Mouse (Mus musculus): ENCODE data around the gene L1td1.
"Not testable (repeated sequence)": the region's sequence is repeated elsewhere in the genome, so short reads cannot be mapped to it uniquely, and the experiment has no call there.

Gene L1td1

GRCm38 (mm10) chr4:98726590-98727237 lies at the start of gene L1td1:
Gene L1td1 (plus strand): TSS chr4:98726734.
- no peak for DNase-seq

DNA sequence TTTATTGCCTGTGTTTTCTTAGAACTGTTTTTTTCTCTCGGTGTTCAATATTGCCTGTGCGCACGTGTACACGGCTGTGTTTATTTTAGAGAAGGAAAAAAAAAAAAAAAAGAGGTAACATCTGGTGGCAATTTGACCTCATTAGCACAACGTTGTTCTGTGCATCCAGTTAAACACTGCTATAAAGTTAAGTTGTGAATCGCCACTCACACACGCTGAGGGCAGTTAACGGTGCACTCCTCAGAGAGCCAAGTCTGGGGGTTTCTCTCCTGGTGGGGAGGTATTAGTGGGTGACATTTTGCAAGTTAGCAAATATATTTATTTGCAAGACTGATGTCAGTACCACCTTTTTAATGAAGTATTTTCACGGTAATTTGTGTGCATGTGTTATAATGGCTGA lies 49.0 kb upstream of the L1td1 start:
- DNase-seq: no peak

GRCm38 (mm10) chr4:98686678-98687267 lies 39.8 kb upstream of the L1td1 start:
- DNase-seq: no peak

- DNase-seq: no peak
Measured at GRCm38 (mm10) chr4:98688116-98688515, 38.4 kb upstream of the L1td1 start.

GRCm38 (mm10) chr4:98688520-98688919 lies 38.0 kb upstream of the L1td1 start:
- DNase-seq: no peak

DNA sequence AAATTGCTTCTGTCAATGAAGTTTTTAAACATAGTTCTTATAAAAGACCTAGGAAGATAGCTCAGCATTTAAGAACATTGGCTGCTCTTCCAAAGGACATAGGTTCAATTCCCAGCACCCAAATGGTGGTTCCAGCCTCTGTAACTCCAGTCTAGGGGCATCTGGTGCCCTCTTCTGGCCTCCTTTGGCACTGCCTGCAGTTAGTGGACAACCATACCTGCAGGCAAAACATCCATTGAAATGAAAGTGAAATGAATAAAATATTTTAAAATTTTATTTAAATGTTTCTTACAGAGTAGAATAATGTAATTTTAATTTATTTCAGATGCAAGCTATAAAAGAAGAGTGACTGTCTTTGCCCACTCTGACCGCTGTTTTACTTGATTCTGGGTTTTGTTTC lies 36.5 kb upstream of the L1td1 start:
- DNase-seq: no peak

- DNase-seq: no peak
Measured at GRCm38 (mm10) chr4:98693465-98694185, 32.9 kb upstream of the L1td1 start.

GRCm38 (mm10) chr4:98697932-98698331 lies 28.6 kb upstream of the L1td1 start:
- DNase-seq: no peak

GRCm38 (mm10) chr4:98698921-98699320 lies 27.6 kb upstream of the L1td1 start:
- no peak for DNase-seq

DNA sequence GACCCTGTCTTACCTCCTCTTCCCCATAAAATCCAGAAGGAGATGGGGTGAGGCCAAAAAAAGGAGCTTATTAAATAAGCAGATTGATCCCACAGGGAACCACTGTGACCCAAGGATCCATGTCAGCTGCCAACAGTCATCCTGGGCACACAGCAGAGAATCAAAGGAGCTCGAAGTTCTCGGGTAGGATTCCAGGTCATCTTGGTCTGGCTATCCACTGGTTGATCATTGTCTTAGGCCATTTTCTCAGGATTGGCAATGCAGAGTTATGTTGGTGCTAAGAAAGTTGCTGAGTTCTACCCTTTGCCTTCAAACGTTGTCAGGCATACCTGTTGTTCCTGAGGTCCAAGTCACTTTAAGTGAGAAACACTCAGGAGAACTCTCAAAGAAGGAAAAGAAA lies 26.4 kb upstream of the L1td1 start:
- no peak for DNase-seq

- DNase-seq: peak; percentile 71
Measured at GRCm38 (mm10) chr4:98702201-98702894, 24.2 kb upstream of the L1td1 start.

- DNase-seq: no peak
Measured at GRCm38 (mm10) chr4:98710891-98711290, 15.6 kb upstream of the L1td1 start.

DNA sequence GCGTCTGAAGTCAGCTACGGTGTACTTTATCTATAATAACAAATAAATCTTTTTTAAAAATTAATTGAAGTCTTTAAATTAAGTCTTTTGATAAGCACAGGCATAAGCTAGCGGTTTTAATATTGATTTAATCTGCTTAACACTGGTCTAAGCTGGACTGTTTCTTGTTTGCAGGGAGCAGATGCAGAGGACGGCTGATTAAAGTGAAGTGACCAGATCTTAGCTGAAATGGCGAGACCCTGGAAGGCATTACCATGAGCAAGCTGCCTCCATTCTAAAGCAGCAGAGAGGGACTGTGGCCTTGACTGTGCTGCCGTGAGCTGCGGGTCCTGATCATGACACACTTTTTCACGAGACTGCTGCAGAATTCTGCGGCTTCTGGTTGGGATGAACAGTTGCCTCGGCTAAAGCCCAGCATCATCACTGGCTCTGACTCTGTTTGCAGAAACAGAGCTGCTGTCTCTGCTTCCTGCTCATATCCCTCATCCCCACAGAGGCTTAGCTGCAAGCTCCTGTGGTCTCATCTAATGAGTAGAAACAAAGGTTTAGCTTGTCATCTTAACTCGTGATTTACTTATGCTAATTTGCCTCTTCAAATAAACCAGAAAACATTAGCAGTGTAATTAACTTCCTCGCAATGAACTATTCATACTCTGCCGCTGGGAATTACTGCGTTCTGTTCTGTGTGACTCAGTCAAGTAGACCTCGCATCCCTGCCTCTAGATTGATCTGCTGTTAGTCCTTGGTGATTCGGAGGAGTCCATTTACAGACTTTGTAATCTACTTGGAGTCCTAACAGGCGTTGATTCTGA lies 8.6 kb upstream of the L1td1 start:
- no peak for DNase-seq

- DNase-seq: no peak
Measured at GRCm38 (mm10) chr4:98718547-98718917, 8.0 kb upstream of the L1td1 start.

DNA sequence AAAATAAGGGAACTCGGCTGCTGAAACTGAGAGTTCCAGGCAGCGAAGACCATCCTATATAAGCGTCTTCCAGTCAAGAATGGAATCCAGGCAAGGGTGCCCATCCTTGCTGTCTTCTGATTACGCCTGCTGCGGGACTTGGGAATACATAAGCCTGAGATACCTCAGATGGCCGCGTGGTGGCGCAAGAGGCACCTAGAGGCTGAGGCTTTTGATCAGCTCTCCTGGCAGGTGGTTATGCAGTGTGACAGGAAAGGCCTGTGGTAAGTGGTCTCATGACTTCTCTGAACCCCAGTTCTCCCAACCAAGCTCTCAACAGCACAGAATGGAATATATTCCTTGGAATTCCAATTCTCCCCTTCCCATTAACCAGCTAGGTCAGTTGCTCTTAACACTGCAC lies 4.1 kb upstream of the L1td1 start:
- DNase-seq: peak; percentile 63

- DNase-seq: not testable (repeated sequence)
Measured at GRCm38 (mm10) chr4:98724682-98725081, 1.9 kb upstream of the L1td1 start.

DNA sequence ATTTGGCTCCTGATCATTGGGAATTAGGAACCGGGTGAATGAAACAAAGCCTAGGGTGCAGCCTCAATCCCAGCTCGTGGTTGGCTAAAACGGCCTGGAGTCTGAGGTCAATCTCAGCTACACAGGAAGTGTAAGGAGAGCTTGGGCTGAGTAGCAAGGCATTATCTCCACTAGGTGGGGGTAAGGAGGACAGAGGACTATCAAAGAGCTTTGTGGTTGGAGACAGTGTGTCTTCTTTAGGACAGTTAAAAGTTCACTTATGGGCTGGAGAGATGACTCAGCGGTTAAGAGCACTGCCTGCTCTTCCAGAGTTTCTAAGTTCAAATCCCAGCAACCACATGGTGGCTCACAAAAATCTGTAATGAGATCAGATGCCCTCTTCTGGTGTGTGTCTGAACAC lies 1.1 kb upstream of the L1td1 start:
- no peak for DNase-seq

GRCm38 (mm10) chr4:98727295-98727958 lies 893 bp downstream of the L1td1 start:
- no peak for DNase-seq

- no peak for DNase-seq
Measured at GRCm38 (mm10) chr4:98727959-98728347, 1.4 kb downstream of the L1td1 start.

DNA sequence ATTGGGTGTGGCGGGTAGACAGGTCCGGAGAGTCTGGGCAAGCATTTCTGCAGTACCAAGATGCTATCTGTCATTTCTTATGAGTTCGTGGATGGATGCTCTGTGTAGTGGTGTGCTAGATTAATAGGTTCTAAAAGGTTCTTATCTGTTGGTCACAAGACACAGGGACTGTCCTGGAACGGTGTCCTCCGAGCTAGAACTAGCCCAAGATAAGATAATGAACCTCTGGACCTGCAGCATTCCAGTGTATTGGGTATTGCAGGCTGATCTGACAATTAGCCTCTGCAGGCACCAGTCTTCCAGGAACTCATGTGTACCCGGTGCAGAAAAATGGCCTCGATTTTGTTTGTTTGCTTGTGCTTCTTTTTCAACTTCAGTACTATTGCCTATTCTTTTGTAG lies 2.2 kb downstream of the L1td1 start:
- no peak for DNase-seq

DNA sequence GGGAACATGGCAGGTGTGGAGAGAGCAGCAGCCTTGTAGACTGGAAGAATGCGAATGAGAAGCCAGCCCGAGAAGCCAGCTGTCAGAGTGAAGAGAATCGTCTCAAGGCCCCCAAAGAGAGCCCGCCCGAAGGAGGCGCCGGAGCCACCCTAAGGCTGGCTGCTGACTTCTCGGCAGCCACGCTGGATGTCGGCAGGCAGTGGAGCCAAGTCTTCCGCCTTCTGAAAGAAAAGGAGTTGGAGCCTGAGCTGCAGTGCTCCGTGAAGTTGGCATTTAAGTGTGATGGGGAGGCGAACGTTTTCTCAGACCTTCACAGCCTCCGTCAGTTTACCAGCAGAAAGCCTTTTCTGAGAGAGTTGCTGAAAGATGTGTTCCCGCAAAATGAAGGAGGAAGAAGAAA lies 7.1 kb downstream of the L1td1 start:
- no peak for DNase-seq

- no peak for DNase-seq
Measured at GRCm38 (mm10) chr4:98739753-98740152, 13.2 kb downstream of the L1td1 start.
